8 mouse cellular contexts compared by ENCODE assay signal in the genomic region with DNA sequence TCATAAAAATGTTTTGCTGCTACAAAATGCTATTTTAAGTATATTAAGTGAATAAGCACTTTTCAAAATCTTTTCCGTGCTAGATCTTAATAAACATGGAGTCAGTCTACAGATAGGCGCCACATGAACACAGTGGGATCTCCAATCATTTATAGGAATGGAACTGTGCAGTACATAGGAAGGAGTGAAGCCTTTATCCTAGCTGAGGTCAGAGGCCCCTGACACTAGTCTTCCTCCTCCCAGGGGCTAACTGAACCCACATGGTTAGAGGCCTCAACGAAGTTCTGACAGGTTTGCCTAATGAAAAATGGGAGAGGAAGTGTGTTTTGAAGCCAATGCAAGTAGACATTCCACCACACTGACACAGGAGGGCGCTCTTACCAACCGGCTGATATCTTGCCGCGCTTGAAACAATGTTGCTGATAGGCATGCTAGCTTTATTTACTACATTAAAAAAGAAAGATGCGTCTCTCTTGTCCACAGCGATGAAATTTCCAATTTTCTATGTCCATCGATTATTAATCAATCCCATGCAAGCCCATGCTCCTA. TPM values are rescaled to one million over a fixed set of nuclear protein-coding genes. Genes with fewer than 3 reads are reported as not detected.
DNase-seq lines count a peak whose midpoint lies in the region; ATAC-seq and TF ChIP-seq lines count a peak whose summit lies in the region.

No protein-coding gene starts in this region.

- H3K4me2 ChIP-seq in intestine, postnatal 0 days (replicated peaks; ENCODE audit: low read depth): no peak overlapping the region
- H3K4me2 ChIP-seq in limb, embryonic 14.5 days (replicated peaks; ENCODE audit: low read depth, low read length, severe bottlenecking): no peak overlapping the region

- no peaks in the 10 kb centered on the region for H3K27me3 ChIP-seq in intestine, postnatal 0 days (replicated peaks; ENCODE audit: control insufficient read depth, insufficient read depth, low read length)
- H3K27me3 ChIP-seq in limb, embryonic 14.5 days (ENCODE audit: control insufficient read depth, insufficient read depth, low read length): no peaks in the 10 kb centered on the region

- no peaks in the 10 kb centered on the region for H3K36me3 ChIP-seq in intestine, postnatal 0 days (ENCODE audit: control insufficient read depth, insufficient read depth)
- H3K36me3 ChIP-seq in limb, embryonic 14.5 days (ENCODE audit: control insufficient read depth, insufficient read depth, low read length): no peaks in the 10 kb centered on the region

- no peak overlapping the region for H3K4me3 ChIP-seq in intestine, postnatal 0 days (ENCODE audit: low read depth, low read length)
- no peak overlapping the region for H3K4me3 ChIP-seq in limb, embryonic 14.5 days (replicated peaks; ENCODE audit: low read length)
- H3K4me3 ChIP-seq in olfactory bulb, adult 2 months (ENCODE audit: insufficient read depth, low read depth, low read length): no peak overlapping the region

- H3K9ac ChIP-seq in intestine, postnatal 0 days (ENCODE audit: low read depth, low read length): no peak overlapping the region
- no peak overlapping the region for H3K9ac ChIP-seq in limb, embryonic 14.5 days (ENCODE audit: low read depth, low read length, severe bottlenecking)

- peaks cover 9% of the 10 kb centered on the region; the same call in 1 of the 2 replicates for H3K4me1 ChIP-seq in intestine, postnatal 0 days (replicated peaks; ENCODE audit: control insufficient read depth, insufficient read depth, low read length)
- peaks cover 19% of the 10 kb centered on the region for H3K4me1 ChIP-seq in limb, embryonic 14.5 days (ENCODE audit: control insufficient read depth, insufficient read depth, low read length)
- H3K4me1 ChIP-seq in olfactory bulb, adult 2 months (ENCODE audit: control insufficient read depth, insufficient read depth, low read length): 0 out of 2 replicates have a peak, but pooled peaks cover 5% of the 10 kb centered on the region

- ATAC-seq in intestine, postnatal 0 days: no peak
- no peak for ATAC-seq in limb, embryonic 14.5 days (ENCODE audit: low FRiP score, low read depth)

- WGBS in intestine, postnatal 0 days: 21% methylated on average over 10 of the region's 10 CpGs
- WGBS in limb, embryonic 14.5 days: 17% methylated on average over 10 of the region's 10 CpGs
- 23% methylated on average over 10 of the region's 10 CpGs for WGBS in olfactory bulb, adult 2 months

- H3K27ac ChIP-seq in intestine, postnatal 0 days (ENCODE audit: low read depth, low read length): no peak overlapping the region
- no peak overlapping the region for H3K27ac ChIP-seq in limb, embryonic 14.5 days (replicated peaks; ENCODE audit: low read depth, low read length)
- no peak overlapping the region for H3K27ac ChIP-seq in olfactory bulb, adult 2 months (ENCODE audit: insufficient read depth, low read depth, low read length)

- TF ChIP-seq POLR2A in limb, embryonic 14.5 days (IDR thresholded peaks at IDR 0.05; ENCODE audit: borderline replicate concordance, extremely low read depth, insufficient read depth, insufficient read length): no peak
- TF ChIP-seq POLR2A in olfactory bulb, adult 2 months (IDR thresholded peaks at IDR 0.05; ENCODE audit: insufficient read depth, low read depth, low read length): no peak

- no peaks in the 10 kb centered on the region for H3K9me3 ChIP-seq in intestine, postnatal 0 days (ENCODE audit: control insufficient read depth)
- H3K9me3 ChIP-seq in limb, embryonic 14.5 days (ENCODE audit: control insufficient read depth, low read length): no peaks in the 10 kb centered on the region

- peak; percentile 49 for DNase-seq in urinary bladder, adult 2 months (ENCODE audit: low spot score)
- no peak for DNase-seq in urinary bladder, postnatal 10 days (ENCODE audit: low spot score)
- peak; percentile 55 for DNase-seq in c-Kit-positive CD71-positive TER-119-positive erythroid progenitor cells, embryonic 14.5 days (ENCODE audit: low spot score)
- DNase-seq in forelimb bud, embryonic 11.5 days (ENCODE audit: low read depth, low spot score): peak; percentile 81
- peak; percentile 84 for DNase-seq in limb, embryonic 14.5 days (ENCODE audit: low spot score)
- peak; percentile 53 for DNase-seq in testis, postnatal 14 days (ENCODE audit: low spot score)

- peak; percentile 97 for TF ChIP-seq CTCF in intestine, postnatal 0 days (IDR thresholded peaks at IDR 0.05; ENCODE audit: low read depth)
- 0 out of 2 replicates have a peak, but pooled peaks have one; percentile 14 for TF ChIP-seq CTCF in olfactory bulb, adult 2 months (IDR thresholded peaks at IDR 0.05; ENCODE audit: insufficient read depth, low read depth, low read length)

RNA-seq across cellular contexts. Expression of a gene that starts 32.3 kb away (rescaled TPM):
- 786 and 857 TPM in 2 replicates for polyA plus RNA-seq in urinary bladder, adult 2 months (2012; rRNA removed)
- polyA plus RNA-seq in intestine, postnatal 0 days (2015; fragmentation: Nextera tagmentation; extraction: Ambion mirVana): 241 and 242 TPM in 2 replicates
- polyA plus RNA-seq in limb, embryonic 14.5 days (2012; rRNA removed): 619 and 677 TPM in 2 replicates
- 358 and 364 TPM in 2 replicates for polyA plus RNA-seq in limb, embryonic 14.5 days (2014; fragmentation: Nextera tagmentation; extraction: Ambion mirVana)
- polyA plus RNA-seq in olfactory bulb, adult 2 months (2012; ENCODE audit: insufficient read depth, insufficient read length, low replicate concordance, missing spikeins): not detected in 2 replicates

RNA-seq across cellular contexts. Expression of a gene that starts 58.5 kb away (rescaled TPM):
- 0.01 TPM in 1 of 2 replicates, not detected in the other for polyA plus RNA-seq in urinary bladder, adult 2 months (2012; rRNA removed)
- polyA plus RNA-seq in intestine, postnatal 0 days (2015; fragmentation: Nextera tagmentation; extraction: Ambion mirVana): not detected in 2 replicates
- polyA plus RNA-seq in limb, embryonic 14.5 days (2012; rRNA removed): 75.9 and 93.4 TPM in 2 replicates
- 30.3 and 34.3 TPM in 2 replicates for polyA plus RNA-seq in limb, embryonic 14.5 days (2014; fragmentation: Nextera tagmentation; extraction: Ambion mirVana)
- polyA plus RNA-seq in olfactory bulb, adult 2 months (2012; ENCODE audit: insufficient read depth, insufficient read length, low replicate concordance, missing spikeins): not detected in 2 replicates

Comparison
In these comparisons a context has a peak if more than half of its experiments do, and no peak if none do; other contexts are left out.
1. RNA of a gene that starts 58.5 kb away (polyA plus RNA-seq): 30.3 to 93.4 TPM in limb, embryonic 14.5 days; 0.01 TPM in urinary bladder, adult 2 months, not detected in intestine, postnatal 0 days and not detected in olfactory bulb, adult 2 months; every median in the first group is over 10 times any median in the second.